Mouse (Mus musculus) C2C12 (cell line): ENCODE results near the gene Cacna1i. TPM values are rescaled to one million over a fixed set of nuclear protein-coding genes. Genes with fewer than 3 reads are reported as not detected.

Experiments
- H3K27me3 ChIP-seq: one replicate; pipeline ENCODE4 v1.6.1; 2011; ENCODE audit not compliant: control insufficient read depth, insufficient read depth, insufficient read length
- H3K36me3 ChIP-seq: one replicate; pipeline ENCODE4 v1.6.1; 2011; ENCODE audit not compliant: control insufficient read depth, insufficient read depth
- H3K4me3 ChIP-seq: one replicate; pipeline ENCODE4 v1.5.1; 2011; ENCODE audit warnings: mild to moderate bottlenecking, control low read depth; ENCODE audit not compliant: poor library complexity, insufficient read depth, severe bottlenecking
- H3K79me2 ChIP-seq: one replicate; pipeline ENCODE4 v1.6.1; 2011; ENCODE audit not compliant: control insufficient read depth, insufficient read depth
- H3K79me3 ChIP-seq: one replicate; pipeline ENCODE4 v1.6.1; 2011; ENCODE audit warnings: low read depth, control low read depth
- H3ac ChIP-seq: one replicate; pipeline ENCODE3; 2011; ENCODE audit warnings: low read depth; ENCODE audit not compliant: control insufficient read depth, insufficient read length
- CEBPB ChIP-seq: IDR thresholded peaks from one replicate; pipeline ENCODE4 v1.6.1; 2011; ENCODE audit warnings: low read depth, mild to moderate bottlenecking, control low read depth, moderate library complexity
- CTCF ChIP-seq: IDR thresholded peaks from one replicate; pipeline ENCODE4 v1.5.1; 2011; ENCODE audit not compliant: control insufficient read depth, insufficient read depth, insufficient read length
- FOSL1 ChIP-seq: IDR thresholded peaks from one replicate; pipeline ENCODE4 v1.8.0; 2011; ENCODE audit warnings: mild to moderate bottlenecking, low read length; ENCODE audit not compliant: poor library complexity, insufficient read depth, severe bottlenecking
- MAX ChIP-seq: IDR thresholded peaks from one replicate; pipeline ENCODE4 v1.6.1; 2011; ENCODE audit warnings: mild to moderate bottlenecking, control low read depth
- MYOD1 ChIP-seq: IDR thresholded peaks from one replicate; pipeline ENCODE4 v1.6.1; 2011; ENCODE audit warnings: low read depth; ENCODE audit not compliant: control insufficient read depth, insufficient read length
- MYOG ChIP-seq: IDR thresholded peaks from one replicate; pipeline ENCODE4 v1.6.1; 2011; ENCODE audit not compliant: control insufficient read depth, insufficient read length; ENCODE audit errors: extremely low read depth
- USF1 ChIP-seq: IDR thresholded peaks from one replicate; pipeline ENCODE4 v1.6.1; 2011; ENCODE audit warnings: low read depth, mild to moderate bottlenecking, control low read depth, moderate library complexity
- polyA plus RNA-seq: library from polyadenylated mRNA; unstranded; fragments of >200 nt; fragmentation: generic; extraction: Trizol; gene quantifications from one replicate; pipeline ENCODE4 v1.2.1, GENCODE M21; 2012; ENCODE audit warnings: missing spikeins

Cacna1i gene
- polyA plus RNA-seq, 1 experiment, result not detected

DNA sequence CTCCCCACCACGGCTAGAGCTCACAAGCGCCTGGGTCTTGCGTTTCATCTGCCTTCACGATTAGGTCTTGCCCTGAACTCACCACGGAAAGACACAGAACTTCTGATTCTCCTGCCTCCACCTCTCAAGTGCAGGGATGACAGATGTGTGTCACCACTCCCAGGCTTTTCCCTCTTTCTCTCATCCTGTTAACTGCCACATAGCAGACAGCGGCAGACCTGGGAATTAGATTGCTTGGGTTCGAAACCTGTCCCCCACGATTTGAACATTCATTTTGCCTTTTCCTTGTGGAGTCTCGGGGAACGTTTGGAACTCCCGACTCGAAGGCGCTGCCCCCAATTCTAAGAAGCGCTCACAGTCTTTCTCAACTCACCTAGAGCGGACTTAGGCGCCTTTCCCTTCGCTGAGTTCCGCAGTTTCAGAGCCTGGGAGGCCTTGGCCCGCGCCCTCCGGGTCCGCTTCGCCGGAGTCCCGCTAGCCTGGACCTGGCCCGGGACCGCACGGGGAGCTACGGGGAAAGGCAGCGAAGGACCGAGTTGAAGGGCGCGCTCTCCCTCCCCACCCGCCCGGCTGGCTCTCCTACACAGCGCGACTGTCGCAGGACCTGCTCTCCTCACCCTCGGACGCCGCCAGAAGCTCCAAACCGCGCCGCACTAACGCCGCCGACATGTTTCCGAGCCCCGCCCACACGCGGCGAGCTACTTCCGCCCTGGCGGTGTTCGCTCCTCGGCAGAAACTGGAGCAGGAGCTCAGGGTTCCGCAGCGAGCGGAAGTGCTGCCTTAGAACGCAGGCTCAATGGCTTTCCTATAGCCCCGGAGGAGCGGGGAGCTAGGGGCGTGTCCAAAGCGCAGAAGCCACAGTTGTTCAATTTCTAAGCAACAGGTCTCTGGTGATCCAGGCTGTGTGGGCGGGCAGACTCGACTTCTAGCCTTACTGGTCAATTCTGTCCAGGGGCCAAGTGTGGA is 23.1 kb upstream of the Cacna1i start, which contains the start of gene Rps19bp1:
TSS of gene Rps19bp1 (minus strand) at position 706 of the 966 bp plus-strand sequence.
- Histone ChIP-seq H3ac (peak within 1 kb of the TSS; percentile 74), H3K27me3 (peaks cover 5% of the 10 kb centered on the region), H3K79me3 (peaks cover 17% of the 10 kb centered on the region), H3K36me3 (peaks cover 34% of the 10 kb centered on the region), H3K79me2 (peaks cover 34% of the 10 kb centered on the region), H3K4me3 (peak within 1 kb of the TSS; percentile 93)
- no peak for TF ChIP-seq MYOG
- TF ChIP-seq MAX, result peak; percentile 96

- no peak overlapping the region for H3K4me3 ChIP-seq
- peaks cover 12% of the 10 kb centered on the region for H3K36me3 ChIP-seq
- no peak overlapping the region for H3ac ChIP-seq
- peak; percentile 59 for TF ChIP-seq USF1
- no peak for TF ChIP-seq FOSL1
- TF ChIP-seq CTCF, result peak; percentile 93
- TF ChIP-seq MAX, result peak; percentile 81
- H3K79me2 ChIP-seq, result peaks cover 28% of the 10 kb centered on the region
- peaks cover 17% of the 10 kb centered on the region for H3K79me3 ChIP-seq
- peaks cover 5% of the 10 kb centered on the region for H3K27me3 ChIP-seq
Measured at GRCm38 (mm10) chr15:80266281-80266680, 20.8 kb upstream of the Cacna1i start.

GRCm38 (mm10) chr15:80271858-80272396 is 15.1 kb upstream of the Cacna1i start:
- no peaks in the 10 kb centered on the region for H3K36me3 ChIP-seq
- no peak overlapping the region for H3K4me3 ChIP-seq
- TF ChIP-seq MYOG (no peak), MAX (no peak), CEBPB (no peak), CTCF (no peak), FOSL1 (no peak), MYOD1 (no peak), USF1 (no peak)
- no peaks in the 10 kb centered on the region for H3K79me3 ChIP-seq
- H3K79me2 ChIP-seq, result no peaks in the 10 kb centered on the region
- H3ac ChIP-seq, result no peak overlapping the region
- peaks cover 5% of the 10 kb centered on the region for H3K27me3 ChIP-seq

GRCm38 (mm10) chr15:80277107-80277506 is 9.9 kb upstream of the Cacna1i start:
- Histone ChIP-seq H3K79me2 (no peaks in the 10 kb centered on the region), H3K4me3 (no peak overlapping the region), H3K27me3 (peaks cover 27% of the 10 kb centered on the region), H3K79me3 (no peaks in the 10 kb centered on the region), H3ac (no peak overlapping the region), H3K36me3 (no peaks in the 10 kb centered on the region)
- TF ChIP-seq MAX (no peak), CTCF (no peak), FOSL1 (no peak), MYOD1 (no peak), USF1 (no peak), CEBPB (no peak), MYOG (no peak)

GRCm38 (mm10) chr15:80277625-80278024 is 9.4 kb upstream of the Cacna1i start:
- Histone ChIP-seq H3K79me2 (no peaks in the 10 kb centered on the region), H3K27me3 (peaks cover 32% of the 10 kb centered on the region), H3ac (no peak overlapping the region), H3K79me3 (no peaks in the 10 kb centered on the region), H3K4me3 (no peak overlapping the region), H3K36me3 (no peaks in the 10 kb centered on the region)
- TF ChIP-seq MYOD1 (no peak), MAX (peak; percentile 54)

DNA sequence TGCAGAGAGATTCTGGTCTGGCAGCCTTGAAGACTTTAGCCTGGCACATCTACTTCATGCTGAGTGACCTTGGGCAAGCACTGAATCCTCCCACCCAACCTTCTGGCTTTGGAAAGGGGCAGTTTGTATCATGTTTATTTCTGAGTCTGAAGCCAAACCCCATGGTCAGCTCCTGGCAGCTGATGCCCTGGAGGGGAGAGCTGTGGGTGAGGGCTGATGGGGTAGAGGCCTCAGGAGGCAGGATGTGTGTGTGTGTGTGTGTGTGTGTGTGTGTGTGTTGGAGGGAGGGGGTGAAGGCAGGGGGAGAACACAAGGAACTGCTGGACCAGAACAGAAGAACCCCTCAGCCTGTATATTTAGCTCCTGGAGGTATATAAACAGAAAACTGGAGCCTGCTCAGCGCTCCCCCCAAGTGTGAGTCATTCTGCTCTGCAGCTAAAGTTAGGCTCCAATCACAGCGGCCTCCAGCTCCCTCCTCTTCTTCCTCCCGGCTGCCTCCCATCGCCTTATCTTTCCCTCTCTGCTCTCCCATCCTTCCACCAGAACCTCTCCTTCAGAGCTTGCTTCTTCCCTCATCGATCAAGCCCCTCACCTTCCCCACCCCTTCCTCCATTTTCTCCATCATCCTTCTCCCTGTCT is 8.8 kb upstream of the Cacna1i start:
- Histone ChIP-seq H3K4me3 (no peak overlapping the region), H3K79me3 (no peaks in the 10 kb centered on the region), H3K79me2 (no peaks in the 10 kb centered on the region), H3K27me3 (peaks cover 37% of the 10 kb centered on the region), H3ac (no peak overlapping the region), H3K36me3 (no peaks in the 10 kb centered on the region)
- TF ChIP-seq CTCF (no peak), USF1 (no peak), MAX (no peak), FOSL1 (no peak), CEBPB (no peak), MYOG (no peak), MYOD1 (no peak)
